Mouse (Mus musculus) cerebellum, adult 11-12 months (tissue): ENCODE measurements around the gene Igsf3.
A peak's percentile ranks its signal among the peaks of the same experiment; 100 is the strongest.

Experiments used
- DNase-seq: peaks from one replicate; pipeline ENCODE4 v3.0.0; 2022

The Igsf3 gene

GRCm38 (mm10) chr3:101461046-101461445, 84.2 kb downstream of the Igsf3 start:
- no peak for DNase-seq

DNA sequence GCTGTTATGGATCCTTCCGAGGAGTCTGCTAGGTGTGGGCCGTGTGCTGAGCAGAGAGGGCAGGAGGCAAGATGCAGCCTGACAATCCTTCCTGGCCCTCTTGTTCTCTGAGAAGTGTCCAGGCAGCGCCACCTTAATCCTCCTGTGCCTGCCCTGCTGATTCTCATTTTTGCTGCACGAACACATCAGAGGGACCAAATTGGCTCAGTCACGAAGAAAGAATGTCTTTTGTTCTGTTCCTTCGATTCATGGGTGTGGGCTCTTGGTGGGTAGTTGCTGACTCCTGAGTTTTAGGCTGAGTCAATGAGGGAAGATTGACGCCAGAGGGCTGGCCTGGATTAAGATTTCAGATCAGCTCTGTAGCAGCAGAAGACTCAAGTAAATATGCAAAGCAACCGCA, 84.9 kb downstream of the Igsf3 start:
- no peak for DNase-seq

DNA sequence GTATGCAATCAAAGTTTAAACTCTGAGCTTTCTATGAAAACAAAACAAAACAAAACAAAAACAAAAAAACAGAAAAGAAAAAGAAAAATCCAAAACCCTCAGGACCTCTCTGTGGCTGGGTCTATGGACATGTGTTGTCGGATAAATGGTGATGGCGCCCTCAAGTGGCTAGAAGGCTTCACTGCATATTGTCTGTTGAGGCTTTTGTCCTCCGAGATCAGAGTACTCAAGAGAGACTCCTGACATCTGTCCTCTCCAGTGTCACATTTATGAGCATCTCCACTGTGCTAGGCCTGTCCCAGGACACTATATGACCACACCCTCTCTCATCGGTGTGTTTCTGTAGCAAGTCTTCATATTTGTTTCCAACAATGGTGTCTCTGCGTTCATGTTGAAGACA, 85.4 kb downstream of the Igsf3 start:
- DNase-seq = peak; percentile 44

DNA sequence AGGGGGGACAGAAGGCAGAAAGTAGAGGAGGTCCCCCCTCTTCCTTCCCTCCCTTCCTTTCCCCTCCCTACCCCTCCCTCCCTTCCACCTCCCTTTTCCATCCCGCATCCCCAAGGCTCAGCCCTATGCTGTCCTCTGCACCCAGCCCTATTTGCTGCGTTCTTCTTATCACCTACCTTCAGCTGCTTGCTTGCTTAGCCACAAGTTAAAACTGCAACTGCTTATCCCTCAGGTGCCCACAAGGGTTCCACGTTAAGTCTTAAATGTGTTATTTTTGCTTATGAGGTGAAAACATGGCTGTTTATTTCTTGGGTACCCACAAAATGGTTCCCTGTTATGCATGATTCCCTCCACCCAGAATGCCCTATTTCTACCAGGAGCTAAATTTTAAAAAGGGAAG, 86.6 kb downstream of the Igsf3 start:
- DNase-seq = no peak

DNA sequence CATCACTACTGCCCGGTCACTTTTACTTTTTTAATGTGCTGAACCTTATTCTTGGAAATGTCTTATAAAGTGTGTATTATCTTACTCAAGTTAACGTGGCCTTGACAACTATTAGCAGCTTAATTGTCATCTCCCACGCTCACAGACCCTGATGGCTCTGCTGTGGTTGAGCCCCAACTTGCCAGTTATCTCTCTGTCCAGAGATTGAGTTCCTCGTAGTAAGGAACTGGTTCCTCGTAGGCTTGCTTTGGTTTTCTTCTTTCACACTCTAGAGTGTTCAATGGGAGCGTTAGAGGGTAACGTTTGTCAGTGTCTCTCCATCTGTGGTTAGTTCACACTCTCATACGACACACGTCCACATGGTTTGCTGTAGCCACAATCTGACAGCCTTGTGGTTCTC, 92.8 kb downstream of the Igsf3 start:
- no peak for DNase-seq

DNA sequence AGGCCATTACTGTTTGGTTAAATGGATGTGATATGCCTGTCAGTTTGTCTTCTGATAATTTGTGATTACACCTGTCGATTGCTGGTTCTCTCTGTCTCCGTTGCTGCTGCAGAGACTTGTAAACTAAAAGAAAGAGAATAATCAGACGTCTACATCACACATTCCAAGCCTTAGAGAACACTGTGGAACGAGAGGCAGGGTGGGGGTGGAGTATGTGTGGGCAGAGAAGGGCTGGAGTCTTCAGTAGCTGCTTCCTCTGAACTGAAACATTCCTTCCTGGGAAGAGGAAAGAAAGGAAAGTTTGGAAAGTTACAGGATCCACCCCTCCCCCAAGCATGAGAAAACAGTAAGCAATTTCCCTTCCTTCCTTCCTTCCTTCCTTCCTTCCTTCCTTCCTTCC, 95.0 kb downstream of the Igsf3 start:
- DNase-seq = no peak

GRCm38 (mm10) chr3:101481951-101482350, 105.1 kb downstream of the Igsf3 start:
- DNase-seq = no peak

DNA sequence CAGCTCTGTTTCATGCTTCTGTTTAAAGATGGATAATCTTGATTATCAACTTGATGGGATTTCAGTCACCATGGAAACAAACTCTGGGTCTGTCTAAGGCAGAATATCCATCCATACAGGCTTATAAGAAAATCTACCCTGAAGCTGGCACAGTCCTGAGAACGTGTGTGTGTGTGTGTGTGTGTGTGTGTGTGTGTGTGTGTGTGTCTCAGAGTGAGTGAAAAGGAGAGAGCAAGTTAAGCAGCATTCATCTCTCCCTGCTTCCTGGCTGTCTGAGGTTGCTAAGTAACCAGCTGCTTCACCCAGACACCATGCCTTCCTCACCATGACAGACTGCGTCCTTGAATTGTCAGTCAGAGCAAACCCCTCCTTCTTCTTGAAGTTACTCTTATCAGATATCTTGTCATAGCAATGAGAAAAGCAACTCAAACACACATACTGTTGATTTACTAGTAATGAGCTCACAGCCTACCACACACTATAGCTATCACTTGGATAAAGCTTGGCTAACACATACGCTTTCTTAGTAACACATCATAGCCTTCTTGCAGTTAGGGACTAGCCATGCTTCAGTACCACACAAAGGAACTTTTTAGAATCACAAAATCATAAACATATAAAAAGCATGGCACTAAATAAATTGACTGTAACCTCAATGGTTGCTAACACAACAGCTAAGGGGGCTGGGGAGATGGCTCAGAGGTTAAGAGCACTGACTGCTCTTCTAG, 106.5 kb downstream of the Igsf3 start:
- DNase-seq = no peak

- no peak for DNase-seq
These were observed 109.3 kb downstream of the Igsf3 start for GRCm38 (mm10) chr3:101486054-101486765.

GRCm38 (mm10) chr3:101487436-101487835, 110.6 kb downstream of the Igsf3 start:
- no peak for DNase-seq

GRCm38 (mm10) chr3:101488204-101488603, 111.3 kb downstream of the Igsf3 start:
- no peak for DNase-seq

- DNase-seq = no peak
These were observed 113.6 kb downstream of the Igsf3 start for GRCm38 (mm10) chr3:101490515-101490914.

GRCm38 (mm10) chr3:101492908-101493307, 116.0 kb downstream of the Igsf3 start:
- no peak for DNase-seq

DNA sequence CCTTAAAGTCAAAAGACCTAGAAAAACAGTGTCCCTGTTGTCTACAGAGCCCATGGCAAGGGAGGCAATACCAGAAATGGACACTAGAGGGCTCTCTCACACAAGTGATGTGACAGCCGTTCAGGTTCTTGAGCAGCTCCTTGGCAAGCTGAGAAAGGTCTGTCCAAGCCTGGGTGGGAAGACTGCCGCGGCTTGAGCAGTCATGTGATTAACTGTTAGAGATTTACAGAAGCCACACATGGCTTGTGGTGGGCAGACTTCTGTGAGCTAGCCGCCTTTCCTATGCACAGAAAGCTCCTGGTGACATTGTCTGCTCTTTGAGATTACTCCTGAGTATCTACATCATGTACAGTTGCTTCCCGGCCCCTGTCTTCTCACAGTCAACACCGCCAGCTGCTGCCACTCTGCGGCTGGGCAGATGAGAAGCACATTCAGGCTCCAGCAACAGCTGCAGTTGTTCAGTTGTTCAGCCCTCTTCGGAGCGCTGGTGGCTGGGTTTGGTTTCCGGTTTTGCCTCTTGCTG, 117.1 kb downstream of the Igsf3 start:
- DNase-seq = peak; percentile 81

- DNase-seq = no peak
These were observed 120.6 kb downstream of the Igsf3 start for GRCm38 (mm10) chr3:101497432-101498030.

GRCm38 (mm10) chr3:101499906-101500305, 123.0 kb downstream of the Igsf3 start:
- no peak for DNase-seq

GRCm38 (mm10) chr3:101500393-101501051, 123.6 kb downstream of the Igsf3 start:
- DNase-seq = no peak

DNA sequence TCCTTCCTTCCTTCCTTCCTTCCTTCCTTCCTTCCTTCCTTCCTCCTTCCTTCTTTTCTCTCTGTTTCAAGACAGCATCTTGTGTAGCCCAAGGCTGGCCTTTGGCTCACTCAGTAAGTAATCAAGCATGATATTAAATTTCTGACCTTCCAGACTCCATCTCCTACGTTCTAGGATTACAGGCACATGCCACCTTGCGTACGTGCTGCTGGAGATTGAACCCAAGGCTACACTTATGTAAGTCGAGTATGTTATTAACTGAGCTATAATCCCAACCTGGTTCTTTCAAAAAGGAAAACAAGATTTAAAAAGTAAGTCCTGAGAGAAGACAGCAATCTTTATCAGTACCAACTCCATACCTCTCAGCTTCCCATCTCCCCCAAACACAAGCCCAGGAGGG, 124.7 kb downstream of the Igsf3 start:
- DNase-seq = no peak

- no peak for DNase-seq
These were observed 125.3 kb downstream of the Igsf3 start for GRCm38 (mm10) chr3:101502086-101502760.

DNA sequence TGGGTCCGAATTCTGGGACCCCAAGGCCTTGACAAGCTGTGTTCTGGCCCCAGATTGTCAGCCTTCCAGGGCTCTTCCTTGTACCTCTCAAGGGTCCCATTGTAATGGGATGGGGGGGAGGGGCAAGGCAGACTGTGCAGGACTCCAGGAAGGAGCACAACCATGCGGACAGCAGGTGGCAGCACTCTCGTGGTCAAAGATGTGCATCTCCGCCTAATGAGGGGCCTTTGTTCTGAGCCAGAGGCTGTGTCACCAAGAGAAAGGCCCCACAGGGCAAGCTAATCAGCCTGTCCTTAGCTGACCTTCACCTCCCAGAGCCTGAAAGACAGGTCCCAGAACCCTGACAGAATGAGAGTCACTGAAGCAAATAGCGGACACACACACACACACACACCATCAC, 129.3 kb downstream of the Igsf3 start:
- peak; percentile 84 for DNase-seq

DNA sequence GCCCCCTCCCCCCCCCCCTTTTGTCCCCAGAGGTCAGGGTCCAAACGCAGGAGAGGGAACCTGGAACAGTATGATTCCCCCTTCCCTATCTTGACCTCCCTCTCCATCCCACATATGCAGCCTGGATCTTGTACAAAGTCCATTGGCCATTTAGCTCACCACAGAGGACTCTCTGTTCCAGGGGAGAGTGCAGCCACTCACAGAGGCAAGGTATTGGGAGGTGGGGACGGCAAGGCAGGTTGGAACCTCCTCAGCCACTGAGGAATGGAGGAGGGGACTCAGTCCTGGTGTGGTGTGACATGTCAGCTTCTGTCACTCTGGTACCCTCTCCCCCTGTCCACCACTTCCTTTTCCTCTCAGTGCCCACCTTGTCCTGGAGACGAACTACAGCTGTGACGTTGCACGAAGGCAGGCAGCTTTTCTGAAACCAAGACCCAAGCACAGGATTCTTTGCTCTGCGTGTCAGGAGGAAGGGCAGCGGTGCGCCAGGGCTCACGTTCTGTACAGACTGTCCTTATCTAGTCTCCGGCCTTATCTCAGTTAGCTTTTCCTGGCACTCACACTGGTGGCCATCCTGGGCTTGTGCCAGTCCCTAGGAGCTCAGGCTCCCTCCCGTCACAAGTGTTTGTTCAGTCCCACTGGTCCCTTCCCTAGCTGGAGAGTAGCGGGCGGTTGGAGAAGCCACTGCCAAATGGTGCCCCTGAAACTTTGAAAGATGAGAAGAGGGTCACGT, 130.3 kb downstream of the Igsf3 start:
- DNase-seq = peak; percentile 47

GRCm38 (mm10) chr3:101507766-101508165, 130.9 kb downstream of the Igsf3 start:
- DNase-seq = no peak
